Mouse (Mus musculus) central nervous system, embryonic 14 days (tissue): ENCODE data around the gene Ube2v1. TPM values are rescaled to one million over a fixed set of nuclear protein-coding genes. Genes with fewer than 3 reads are reported as not detected.

Experiments used
- polyA plus RNA-seq: library from polyadenylated mRNA; depleted of rRNA; stranded (reverse); fragments of >200 nt; gene quantifications from 2 replicates; pipeline ENCODE4 v1.2.3, GENCODE M21; 2012; rRNA removed

Gene Ube2v1
- polyA plus RNA-seq: 134 and 153 TPM in 2 replicates

GRCm38 (mm10) chr2:167631591-167632448 lies at the start of gene Ube2v1:
Gene Ube2v1 (minus strand): TSS chr2:167632095.

DNA sequence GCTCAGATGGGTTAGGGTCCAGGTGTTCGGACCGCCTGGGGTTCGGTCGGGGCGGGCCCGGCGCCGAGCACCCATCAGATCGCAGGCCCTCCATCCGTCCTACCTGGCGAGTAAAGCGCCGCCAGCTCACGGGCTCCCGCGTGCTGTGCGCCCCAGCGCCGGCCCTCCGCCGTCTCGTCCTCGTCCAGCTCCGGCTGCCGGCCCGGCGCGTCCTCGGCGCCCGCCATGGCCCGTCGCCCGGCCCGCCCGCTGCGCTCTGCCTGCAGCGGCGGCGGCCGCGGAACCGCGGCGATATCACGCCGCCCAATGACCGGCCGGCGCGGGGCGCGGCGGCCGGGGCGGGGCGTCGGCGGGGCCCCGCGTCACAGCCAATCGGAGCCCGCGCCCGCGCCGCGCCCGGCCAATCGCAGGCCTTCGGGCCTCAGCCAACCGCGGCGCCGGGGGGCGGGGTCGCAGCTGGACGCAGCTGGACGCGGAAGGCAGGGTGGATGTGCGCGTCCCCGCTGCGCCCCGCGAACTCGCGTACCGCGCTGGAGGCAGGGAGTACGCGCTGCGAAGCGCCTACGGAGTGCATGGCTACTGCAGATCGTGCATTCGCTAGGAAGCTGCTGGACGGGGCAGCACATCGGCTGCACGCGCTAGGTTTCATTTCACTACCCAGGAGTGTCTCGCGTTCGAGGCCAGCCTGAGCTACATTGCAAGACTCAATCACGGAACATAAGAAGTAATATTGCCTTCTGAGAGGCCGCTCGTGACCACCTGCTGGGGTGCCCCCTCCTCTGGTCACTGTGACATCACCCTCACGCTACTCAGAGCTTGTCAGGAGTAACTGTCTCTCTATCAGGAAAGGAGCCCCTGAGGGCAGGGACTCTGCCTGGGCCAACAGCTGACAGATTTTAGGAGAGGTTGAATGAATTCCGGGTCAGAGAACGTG lies 29.6 kb upstream of the Ube2v1 start, which contains the start of gene Gm20431:
Gm20431 (minus strand) TSS at position 227 of the 934 bp plus-strand sequence.

Other genes with a start within 250 kb of the Ube2v1 start
- 40.4 and 41.8 TPM in 2 replicates for gene Slc9a8, start 210.4 kb downstream of the Ube2v1 start, polyA plus RNA-seq
- gene Rnf114, start 139.4 kb downstream of the Ube2v1 start, polyA plus RNA-seq: 120 and 139 TPM in 2 replicates
- 32.2 and 36.4 TPM in 2 replicates for gene Spata2, start 139.2 kb downstream of the Ube2v1 start, polyA plus RNA-seq
- gene Snai1, start 93.9 kb downstream of the Ube2v1 start, polyA plus RNA-seq: 10.1 and 29.1 TPM in 2 replicates
- gene Gm20431, start 29.4 kb upstream of the Ube2v1 start, polyA plus RNA-seq: 5.6 and 6.7 TPM in 2 replicates
- 6.7 and 14.0 TPM in 2 replicates for gene Cebpb, start 56.8 kb upstream of the Ube2v1 start, polyA plus RNA-seq
- 42.3 and 49.6 TPM in 2 replicates for gene Tmem189, start 57.7 kb upstream of the Ube2v1 start, polyA plus RNA-seq